Mouse (Mus musculus): ENCODE measurements around the gene Drc3. TPM values are rescaled to one million over a fixed set of nuclear protein-coding genes. Genes with fewer than 3 reads are reported as not detected.

Drc3 gene
- polyA plus RNA-seq, 1 experiment from 2014 or later, result 1.9 TPM

DNA sequence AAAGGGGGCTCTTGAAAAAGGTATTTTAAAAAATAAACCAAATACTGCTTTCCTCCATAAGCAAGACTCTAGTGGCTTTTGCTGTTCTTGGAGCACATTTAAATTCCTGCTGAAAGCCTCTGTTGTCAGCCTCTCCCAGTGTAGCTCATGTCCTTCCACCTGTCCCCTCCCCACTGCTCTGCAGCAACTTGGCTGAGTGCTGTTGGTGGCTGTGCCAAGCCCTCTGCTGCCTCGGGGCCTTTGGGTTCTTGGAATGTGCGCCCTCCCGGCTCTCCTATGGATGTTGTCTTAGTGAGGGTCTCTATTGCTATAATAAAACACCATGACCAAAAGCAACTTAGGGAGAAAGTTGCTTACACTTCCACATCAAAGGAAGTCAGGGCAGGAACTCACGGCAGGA is 16.3 kb downstream of the Drc3 start:
- no peak for ATAC-seq
- Histone ChIP-seq H3K4me1 (replicated peaks) (peaks cover 7% of the 10 kb centered on the region; the same call in 1 of the 2 replicates), H3K4me3 (replicated peaks) (no peak overlapping the region), H3K36me3 (no peaks in the 10 kb centered on the region), H3K9me3 (no peaks in the 10 kb centered on the region), H3K9ac (no peak overlapping the region), H3K27me3 (replicated peaks) (no peaks in the 10 kb centered on the region), H3K4me2 (replicated peaks) (no peak overlapping the region), H3K27ac (no peak overlapping the region)
- 61% methylated on average over 4 of the region's 4 CpGs for WGBS

DNA sequence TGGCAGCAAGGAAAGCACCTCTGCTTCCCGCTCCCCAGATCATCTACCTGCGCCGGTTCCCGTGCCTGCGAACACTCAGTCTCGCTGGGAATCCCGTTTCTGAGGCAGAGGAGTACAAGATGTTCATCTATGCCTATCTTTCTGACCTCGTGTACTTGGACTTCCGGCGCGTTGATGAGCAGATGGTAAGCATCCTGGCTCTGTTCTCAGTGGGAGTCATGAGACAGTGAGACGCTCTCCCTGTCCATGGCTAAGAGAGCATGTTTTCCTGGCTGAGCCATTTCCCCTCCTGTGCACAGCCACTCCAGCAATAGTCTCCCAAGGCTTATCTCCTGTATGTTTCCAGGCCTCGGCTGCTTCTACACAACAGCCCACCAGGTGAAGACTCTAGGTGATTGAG is 17.3 kb downstream of the Drc3 start:
- WGBS, result 81% methylated on average over 13 of the region's 13 CpGs
- Histone ChIP-seq H3K9me3 (no peaks in the 10 kb centered on the region), H3K4me2 (replicated peaks) (no peak overlapping the region)

GRCm38 (mm10) chr11:60374481-60374880 is 21.4 kb downstream of the Drc3 start:
- Histone ChIP-seq H3K27me3 (replicated peaks) (no peaks in the 10 kb centered on the region), H3K9me3 (no peaks in the 10 kb centered on the region), H3K27ac (no peak overlapping the region), H3K36me3 (no peaks in the 10 kb centered on the region), H3K4me1 (replicated peaks) (no peaks in the 10 kb centered on the region), H3K9ac (no peak overlapping the region), H3K4me3 (replicated peaks) (no peak overlapping the region), H3K4me2 (replicated peaks) (no peak overlapping the region)
- no peak for ATAC-seq
- 76% methylated on average over 6 of the region's 6 CpGs for WGBS

More for the DNA sequence above, 17.3 kb downstream of the Drc3 start:
- Histone ChIP-seq H3K36me3 (no peaks in the 10 kb centered on the region), H3K9ac (no peak overlapping the region), H3K4me1 (replicated peaks) (peaks cover 7% of the 10 kb centered on the region; the same call in 1 of the 2 replicates), H3K27me3 (replicated peaks) (no peaks in the 10 kb centered on the region), H3K4me3 (replicated peaks) (no peak overlapping the region), H3K27ac (no peak overlapping the region)
- ATAC-seq, result no peak

GRCm38 (mm10) chr11:60383518-60383917 is 30.4 kb downstream of the Drc3 start:
- no peaks in the 10 kb centered on the region for H3K27me3 ChIP-seq (replicated peaks)
- no peaks in the 10 kb centered on the region for H3K36me3 ChIP-seq
- no peak overlapping the region for H3K9ac ChIP-seq
- no peak for ATAC-seq
- H3K27ac ChIP-seq, result no peak overlapping the region
- no peak overlapping the region for H3K4me2 ChIP-seq (replicated peaks)
- H3K4me3 ChIP-seq (replicated peaks), result no peak overlapping the region
- WGBS, result 89% methylated on average over 6 of the region's 6 CpGs
- peaks cover 10% of the 10 kb centered on the region; the same call in 1 of the 2 replicates for H3K4me1 ChIP-seq (replicated peaks)
- H3K9me3 ChIP-seq, result no peaks in the 10 kb centered on the region

DNA sequence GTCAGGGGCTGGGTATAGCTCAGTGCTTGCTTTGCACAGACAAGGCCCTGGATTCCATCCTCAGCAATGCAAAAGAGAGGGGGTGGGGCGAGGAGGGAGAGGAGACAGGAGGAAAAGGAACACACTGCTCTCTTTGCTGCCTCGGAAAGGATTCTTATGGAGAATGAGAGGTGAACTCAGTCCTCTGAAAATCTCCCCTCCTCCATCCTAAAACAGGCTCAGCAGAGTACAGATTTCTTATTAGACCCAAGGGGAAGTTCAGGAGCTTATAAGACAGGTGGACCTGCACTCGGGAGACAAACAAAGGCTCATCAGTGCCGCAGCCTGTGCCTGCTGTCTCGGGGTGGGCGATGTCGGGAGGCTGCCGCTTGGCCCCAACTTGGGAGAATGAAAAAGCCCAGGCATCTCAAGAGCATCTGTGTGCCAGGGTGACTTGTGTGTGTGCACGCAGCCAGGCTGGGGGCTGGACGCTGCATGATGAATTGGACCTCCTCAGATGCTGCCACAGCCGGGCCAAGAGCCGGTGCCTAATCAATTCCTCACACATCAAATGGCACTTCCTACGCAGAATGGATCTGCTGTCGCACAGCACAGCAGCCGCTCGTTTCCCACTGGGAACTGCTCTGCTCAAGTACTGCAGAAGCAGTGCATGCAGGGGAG is 31.8 kb downstream of the Drc3 start:
- Histone ChIP-seq H3K27ac (no peak overlapping the region), H3K36me3 (no peaks in the 10 kb centered on the region), H3K9me3 (no peaks in the 10 kb centered on the region), H3K4me1 (replicated peaks) (peaks cover 10% of the 10 kb centered on the region; the same call in 1 of the 2 replicates), H3K4me2 (replicated peaks) (peak overlapping the region; percentile 34), H3K4me3 (replicated peaks) (no peak overlapping the region), H3K9ac (no peak overlapping the region), H3K27me3 (replicated peaks) (no peaks in the 10 kb centered on the region)
- 0 out of 2 replicates have a peak, but pooled peaks have one; percentile 11 for ATAC-seq
- WGBS, result 13% methylated on average over 16 of the region's 16 CpGs

DNA sequence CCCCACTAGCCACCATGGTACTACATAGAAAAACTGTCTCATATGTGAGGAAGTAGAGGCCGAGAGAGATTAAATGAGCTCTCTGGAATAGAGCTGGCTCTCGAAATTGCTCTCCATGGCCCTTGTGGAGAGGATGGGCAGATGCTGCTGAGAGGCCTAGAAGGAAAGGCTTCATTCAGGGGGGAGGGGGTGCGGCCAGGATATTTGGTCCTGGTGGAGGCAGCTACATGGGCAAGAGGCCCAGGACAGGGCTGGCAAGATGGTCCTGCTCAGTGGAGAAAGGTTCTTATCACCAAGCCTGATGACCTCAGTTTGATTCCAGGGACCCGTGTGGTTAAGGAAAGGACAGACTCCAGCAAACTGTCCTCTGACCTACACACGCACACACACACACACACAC is 32.8 kb downstream of the Drc3 start:
- no peak for ATAC-seq
- Histone ChIP-seq H3K9ac (no peak overlapping the region), H3K27ac (no peak overlapping the region), H3K9me3 (no peaks in the 10 kb centered on the region), H3K27me3 (replicated peaks) (no peaks in the 10 kb centered on the region), H3K4me1 (replicated peaks) (peaks cover 10% of the 10 kb centered on the region; the same call in 1 of the 2 replicates), H3K36me3 (no peaks in the 10 kb centered on the region), H3K4me2 (replicated peaks) (no peak overlapping the region), H3K4me3 (replicated peaks) (no peak overlapping the region)
- WGBS, result 74% methylated on average over 5 of the region's 5 CpGs

DNA sequence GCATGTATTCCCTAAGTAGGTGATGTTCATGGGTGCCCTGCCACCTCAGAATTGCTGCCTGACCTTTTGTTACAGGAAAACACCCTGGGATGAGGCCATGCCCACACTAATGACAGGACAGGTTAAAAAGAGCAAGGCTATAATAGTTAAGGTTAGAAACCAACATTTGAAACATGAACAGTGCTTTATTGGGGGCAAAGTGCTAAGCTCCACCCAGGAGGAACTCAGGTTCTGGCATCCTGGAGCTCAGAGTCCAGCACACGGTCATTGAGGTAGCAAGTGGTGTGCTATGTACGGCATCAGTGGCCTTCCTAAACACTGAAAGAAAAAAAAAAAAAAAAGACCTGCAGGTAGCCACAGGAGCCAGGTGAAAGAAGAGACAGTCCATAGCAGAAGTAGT is 34.8 kb downstream of the Drc3 start:
- H3K4me3 ChIP-seq (replicated peaks), result no peak overlapping the region
- H3K4me1 ChIP-seq (replicated peaks), result peaks cover 10% of the 10 kb centered on the region; the same call in 1 of the 2 replicates
- no peaks in the 10 kb centered on the region for H3K36me3 ChIP-seq
- H3K4me2 ChIP-seq (replicated peaks), result no peak overlapping the region
- 53% methylated on average over 2 of the region's 2 CpGs for WGBS
- H3K27me3 ChIP-seq (replicated peaks), result no peaks in the 10 kb centered on the region
- H3K9ac ChIP-seq, result no peak overlapping the region
- ATAC-seq, result peak; percentile 91
- no peaks in the 10 kb centered on the region for H3K9me3 ChIP-seq
- peak overlapping the region; percentile 54; the same call in 1 of the 2 replicates for H3K27ac ChIP-seq

DNA sequence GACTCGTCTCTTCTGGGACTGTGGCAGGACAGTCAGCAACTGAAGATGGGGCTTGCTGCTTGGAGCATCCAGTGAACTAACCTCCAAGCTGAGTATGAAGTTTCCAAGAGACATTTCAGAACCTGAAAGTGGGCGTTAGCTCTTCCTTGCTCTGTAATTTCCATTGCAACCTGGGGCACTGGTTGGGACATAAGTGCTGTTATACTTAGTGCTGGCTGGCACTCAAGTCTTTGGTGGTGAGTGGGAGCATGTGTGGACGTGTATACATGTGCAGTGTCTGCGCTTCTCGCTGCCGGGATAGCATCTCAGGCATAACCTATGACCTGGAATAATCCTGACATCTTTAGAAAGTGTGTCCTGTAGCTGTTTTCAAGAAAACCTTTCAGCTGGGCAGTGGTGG is 38.2 kb downstream of the Drc3 start:
- no peak overlapping the region for H3K27ac ChIP-seq
- peaks cover 6% of the 10 kb centered on the region; the same call in 1 of the 2 replicates for H3K4me1 ChIP-seq (replicated peaks)
- WGBS, result 85% methylated on average over 6 of the region's 6 CpGs
- H3K9ac ChIP-seq, result no peak overlapping the region
- H3K27me3 ChIP-seq (replicated peaks), result no peaks in the 10 kb centered on the region
- no peak for ATAC-seq
- no peak overlapping the region for H3K4me3 ChIP-seq (replicated peaks)
- H3K4me2 ChIP-seq (replicated peaks), result no peak overlapping the region
- no peaks in the 10 kb centered on the region for H3K9me3 ChIP-seq
- no peaks in the 10 kb centered on the region for H3K36me3 ChIP-seq

DNA sequence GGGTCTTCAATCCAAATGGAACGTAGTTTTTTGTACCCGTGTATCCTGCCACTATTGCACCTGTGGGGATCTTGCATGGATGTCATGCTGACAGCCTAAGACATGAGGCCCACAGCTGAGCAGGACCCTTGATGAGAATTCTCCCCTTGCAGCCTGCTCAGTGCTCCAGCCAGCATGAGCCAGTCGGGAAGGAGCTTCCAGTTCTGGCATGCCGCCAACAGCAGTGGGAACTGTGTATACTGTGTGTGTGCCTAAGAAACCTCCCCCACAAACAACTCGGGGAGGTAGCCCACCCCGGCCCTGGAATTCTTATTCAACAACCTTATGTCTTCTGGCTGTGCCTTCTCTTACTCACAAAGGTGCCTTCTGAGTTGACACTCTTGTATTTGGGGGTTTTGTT is 43.4 kb downstream of the Drc3 start:
- Histone ChIP-seq H3K4me3 (replicated peaks) (no peak overlapping the region), H3K4me1 (replicated peaks) (no peaks in the 10 kb centered on the region), H3K27me3 (replicated peaks) (no peaks in the 10 kb centered on the region), H3K4me2 (replicated peaks) (no peak overlapping the region), H3K9ac (no peak overlapping the region), H3K36me3 (peaks cover 9% of the 10 kb centered on the region), H3K9me3 (no peaks in the 10 kb centered on the region), H3K27ac (no peak overlapping the region)
- WGBS, result 51% methylated on average over 6 of the region's 6 CpGs
- ATAC-seq, result 0 out of 2 replicates have a peak, but pooled peaks have one; percentile 63

DNA sequence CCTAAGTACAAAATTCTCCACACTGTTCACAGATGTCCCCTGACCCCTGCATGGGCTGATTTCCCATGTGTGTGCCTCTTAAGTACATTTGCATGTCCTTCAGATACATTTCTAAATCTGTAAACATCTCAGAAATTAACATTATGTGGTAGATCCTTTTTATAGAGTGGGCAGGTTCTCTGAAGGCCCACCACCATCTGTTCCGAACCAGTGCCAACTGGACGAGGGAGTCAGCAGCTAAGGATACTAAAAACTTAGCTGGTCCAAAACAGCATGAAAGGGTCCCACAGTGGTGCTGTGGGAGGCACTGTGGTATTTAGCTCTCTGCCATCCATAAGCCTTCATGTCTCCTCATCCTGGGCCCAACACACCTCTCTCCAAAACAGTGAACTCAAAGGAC is 44.0 kb downstream of the Drc3 start:
- no peaks in the 10 kb centered on the region for H3K4me1 ChIP-seq (replicated peaks)
- H3K9me3 ChIP-seq, result no peaks in the 10 kb centered on the region
- no peak overlapping the region for H3K9ac ChIP-seq
- H3K36me3 ChIP-seq, result peaks cover 10% of the 10 kb centered on the region
- 96% methylated on average over 2 of the region's 2 CpGs for WGBS
- no peak overlapping the region for H3K4me2 ChIP-seq (replicated peaks)
- no peak overlapping the region for H3K4me3 ChIP-seq (replicated peaks)
- H3K27ac ChIP-seq, result no peak overlapping the region
- H3K27me3 ChIP-seq (replicated peaks), result no peaks in the 10 kb centered on the region
- ATAC-seq, result no peak

DNA sequence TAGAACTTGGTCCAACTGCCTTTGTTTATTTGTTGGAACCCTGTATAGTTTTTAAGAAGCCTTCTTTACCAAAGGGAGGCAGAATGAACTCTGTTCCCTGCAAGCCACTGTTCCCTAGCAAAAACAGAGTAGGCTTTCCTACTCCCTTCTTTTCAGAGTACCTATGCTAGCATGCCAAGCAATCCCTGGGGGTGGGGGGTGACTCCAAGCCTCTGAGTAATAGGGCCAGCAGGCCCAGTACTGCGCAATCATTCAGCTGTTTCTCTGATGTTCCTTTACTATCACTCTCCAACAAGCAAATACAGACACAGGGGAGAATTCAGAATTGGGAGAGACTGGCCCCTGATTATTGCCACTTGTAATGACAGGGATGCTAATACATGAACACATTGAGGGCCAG is 53.5 kb downstream of the Drc3 start:
- WGBS, result 95% methylated on average over 1 of the region's 1 CpGs
- peaks cover 33% of the 10 kb centered on the region for H3K36me3 ChIP-seq

GRCm38 (mm10) chr11:60412173-60412572 is 59.0 kb downstream of the Drc3 start:
- no peak overlapping the region for H3K4me3 ChIP-seq (replicated peaks)
- ATAC-seq, result no peak
- H3K4me1 ChIP-seq (replicated peaks), result peaks cover 6% of the 10 kb centered on the region; the same call in 1 of the 2 replicates
- H3K36me3 ChIP-seq, result 0 out of 2 replicates have a peak, but pooled peaks cover 4% of the 10 kb centered on the region
- H3K9me3 ChIP-seq, result no peaks in the 10 kb centered on the region
- 8% methylated on average over 3 of the region's 3 CpGs for WGBS
- no peaks in the 10 kb centered on the region for H3K27me3 ChIP-seq (replicated peaks)
- H3K9ac ChIP-seq, result no peak overlapping the region
- no peak overlapping the region for H3K27ac ChIP-seq
- H3K4me2 ChIP-seq (replicated peaks), result no peak overlapping the region

More for the DNA sequence above, 53.5 kb downstream of the Drc3 start:
- Histone ChIP-seq H3K27ac (no peak overlapping the region), H3K9ac (no peak overlapping the region), H3K4me3 (replicated peaks) (no peak overlapping the region), H3K4me2 (replicated peaks) (no peak overlapping the region), H3K9me3 (no peaks in the 10 kb centered on the region), H3K4me1 (replicated peaks) (no peaks in the 10 kb centered on the region), H3K27me3 (replicated peaks) (no peaks in the 10 kb centered on the region)
- no peak for ATAC-seq

DNA sequence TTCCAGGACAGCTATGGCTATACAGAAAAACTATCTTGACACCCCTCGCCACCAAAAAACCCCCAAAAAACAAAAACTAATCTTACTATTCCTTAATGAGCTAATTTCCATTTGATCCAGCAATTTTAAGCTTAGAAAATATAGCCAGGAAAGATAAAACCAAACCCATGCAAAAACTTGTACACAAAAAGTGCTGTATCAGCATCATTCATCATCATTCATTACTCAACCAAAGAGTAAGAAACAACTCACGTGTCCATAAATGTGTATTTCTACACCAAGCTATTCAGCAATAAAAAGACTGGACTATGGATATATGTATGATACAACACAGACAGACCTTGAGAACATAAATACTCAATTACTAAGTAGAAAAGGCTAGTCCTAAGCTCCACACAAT is 59.8 kb downstream of the Drc3 start:
- Histone ChIP-seq H3K4me3 (replicated peaks) (no peak overlapping the region), H3K27ac (no peak overlapping the region), H3K27me3 (replicated peaks) (no peaks in the 10 kb centered on the region), H3K4me2 (replicated peaks) (no peak overlapping the region), H3K9me3 (no peaks in the 10 kb centered on the region), H3K36me3 (0 out of 2 replicates have a peak, but pooled peaks cover 2% of the 10 kb centered on the region), H3K4me1 (replicated peaks) (peaks cover 6% of the 10 kb centered on the region; the same call in 1 of the 2 replicates), H3K9ac (no peak overlapping the region)
- 78% methylated on average over 2 of the region's 2 CpGs for WGBS
- ATAC-seq, result no peak

Data from intestine, embryonic 15.5 days (tissue).